In the genomic region with DNA sequence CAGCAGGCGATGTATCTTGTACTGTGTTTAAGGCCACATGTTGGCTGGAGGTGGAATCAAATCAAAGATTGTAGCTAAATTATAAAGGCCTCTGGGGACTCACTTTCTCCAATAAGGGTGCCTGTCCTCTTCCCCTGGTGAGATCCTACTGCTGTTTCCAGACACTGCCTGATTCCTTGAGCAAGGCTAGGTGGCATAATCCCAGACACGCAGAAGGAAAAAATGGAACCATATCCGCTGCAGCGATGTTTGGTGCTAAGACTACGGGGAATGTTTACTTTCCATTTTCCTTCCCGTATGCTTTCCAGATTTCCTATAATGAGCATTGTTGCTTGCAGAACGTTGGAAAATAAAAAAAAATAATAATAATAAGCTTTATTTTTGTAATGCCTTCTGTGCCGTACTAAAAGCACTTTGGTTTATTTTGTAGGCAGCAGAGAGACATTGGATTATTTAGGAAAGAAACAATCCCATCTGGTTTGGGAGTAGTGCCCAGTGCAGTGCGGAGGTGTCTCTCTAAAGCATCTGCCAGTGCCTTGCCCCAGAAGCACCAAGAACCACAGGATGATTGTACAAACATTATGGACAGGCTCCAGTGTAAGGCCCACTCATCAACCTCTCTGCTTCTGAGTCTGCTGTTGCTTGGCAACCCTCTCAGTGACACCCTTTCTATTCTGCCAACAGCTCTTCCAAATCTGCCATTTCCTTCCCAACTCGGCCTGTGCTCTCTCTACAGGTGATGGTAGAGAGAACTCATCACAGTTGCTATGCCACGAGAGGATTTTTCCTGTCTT, we compare ENCODE assay signal across 13 mouse cellular contexts. TPM values are rescaled to one million over a fixed set of nuclear protein-coding genes. Genes with fewer than 3 reads are reported as not detected.
DNase-seq lines count a peak whose midpoint lies in the region; ATAC-seq and TF ChIP-seq lines count a peak whose summit lies in the region.
"Had no signal": no experiment of that assay in that cellular context is flagged by ENCODE, and none has a peak within 500 bp of the region (broad histone marks: within the 10 kb centered on the region; RNA-seq: fewer than 3 reads in every experiment).

No protein-coding gene starts in this region.

- H3K4me2 ChIP-seq in midbrain, embryonic 15.5 days = no peak overlapping the region
- H3K4me2 ChIP-seq: liver, embryonic 15.5 days; neural tube, embryonic 15.5 days had no signal

- H3K4me1 ChIP-seq in midbrain, embryonic 15.5 days = no peaks in the 10 kb centered on the region
- no peaks in the 10 kb centered on the region for H3K4me1 ChIP-seq in embryonic facial prominence, embryonic 10.5 days

- WGBS in midbrain, embryonic 15.5 days = 74% methylated on average over 11 of the region's 11 CpGs
- WGBS in embryonic facial prominence, embryonic 10.5 days = 88% methylated on average over 11 of the region's 11 CpGs

- TF ChIP-seq POLR2A in brain, embryonic 14.5 days (IDR thresholded peaks at IDR 0.05; ENCODE audit: borderline replicate concordance, extremely low read depth, insufficient read depth, insufficient read length, poor library complexity, severe bottlenecking) = no peak

- no peaks in the 10 kb centered on the region for H3K27me3 ChIP-seq in midbrain, embryonic 15.5 days (replicated peaks)
- H3K27me3 ChIP-seq in embryonic facial prominence, embryonic 10.5 days (replicated peaks; ENCODE audit: low read depth, poor library complexity, severe bottlenecking) = no peaks in the 10 kb centered on the region
- H3K27me3 ChIP-seq: liver, embryonic 15.5 days; neural tube, embryonic 15.5 days had no signal

- H3K4me3 ChIP-seq in midbrain, embryonic 15.5 days = no peak overlapping the region
- no peak overlapping the region for H3K4me3 ChIP-seq in embryonic facial prominence, embryonic 10.5 days
- H3K4me3 ChIP-seq: liver, embryonic 15.5 days; neural tube, embryonic 15.5 days had no signal

- no peaks in the 10 kb centered on the region for H3K9me3 ChIP-seq in midbrain, embryonic 15.5 days
- no peaks in the 10 kb centered on the region for H3K9me3 ChIP-seq in embryonic facial prominence, embryonic 10.5 days
- H3K9me3 ChIP-seq: liver, embryonic 15.5 days; neural tube, embryonic 15.5 days had no signal

- no peak overlapping the region for H3K9ac ChIP-seq in midbrain, embryonic 15.5 days
- H3K9ac ChIP-seq: liver, embryonic 15.5 days; neural tube, embryonic 15.5 days had no signal

- DNase-seq in cerebellum, adult 9-11 months = peak; percentile 2
- no peak for DNase-seq in cerebellum, adult 11 months
- peak; percentile 63 for DNase-seq in brain, embryonic 14.5 days (ENCODE audit: low read depth)
- peak; percentile 71 for DNase-seq in layer of hippocampus, adult 9-10 months (ENCODE audit: low spot score)
- no peak for DNase-seq in kidney, adult 9 months
- DNase-seq in embryonic facial prominence, embryonic 10.5 days (ENCODE audit: low spot score) = no peak
- DNase-seq in embryo, embryonic 10.5 days (ENCODE audit: low spot score) = no peak
- DNase-seq: adrenal gland, adult 8-10 months; heart, postnatal 36 days; kidney, postnatal 10 days had no signal

- no peaks in the 10 kb centered on the region for H3K36me3 ChIP-seq in midbrain, embryonic 15.5 days (replicated peaks)
- no peaks in the 10 kb centered on the region for H3K36me3 ChIP-seq in embryonic facial prominence, embryonic 10.5 days (replicated peaks)
- H3K36me3 ChIP-seq: liver, embryonic 15.5 days; neural tube, embryonic 15.5 days had no signal

- ATAC-seq in midbrain, embryonic 15.5 days (replicated peaks) = peak; percentile 90

- no peak overlapping the region for H3K27ac ChIP-seq in midbrain, embryonic 15.5 days
- no peak overlapping the region for H3K27ac ChIP-seq in embryonic facial prominence, embryonic 10.5 days (replicated peaks)
- H3K27ac ChIP-seq: liver, embryonic 15.5 days; neural tube, embryonic 15.5 days had no signal

- TF ChIP-seq CTCF in brain, embryonic 14.5 days (IDR thresholded peaks at IDR 0.05; ENCODE audit: borderline replicate concordance, extremely low read depth, insufficient read depth, insufficient read length) = no peak

RNA-seq across cellular contexts. Expression of a gene that starts 23.2 kb away (rescaled TPM):
- polyA plus RNA-seq in brain, embryonic 14.5 days (2012; rRNA removed) = 98.8 and 99.2 TPM in 2 replicates
- polyA plus RNA-seq in midbrain, embryonic 15.5 days (2015; fragmentation: Nextera tagmentation; extraction: Ambion mirVana) = 69.9 and 74.4 TPM in 2 replicates
- 41.9 and 43.3 TPM in 2 replicates for polyA plus RNA-seq in embryonic facial prominence, embryonic 10.5 days (2016; fragmentation: Nextera tagmentation; extraction: Ambion mirVana)

Comparison
In these comparisons a context has a peak if more than half of its experiments do, and no peak if none do; other contexts are left out.
1. DNase-seq: peak in cerebellum, adult 9-11 months (single experiment), brain, embryonic 14.5 days (single experiment) and layer of hippocampus, adult 9-10 months (single experiment); none in cerebellum, adult 11 months (single experiment), kidney, adult 9 months (single experiment), embryonic facial prominence, embryonic 10.5 days (single experiment) and embryo, embryonic 10.5 days (single experiment).